Mouse (Mus musculus) lung, embryonic 14.5 days (tissue): ENCODE measurements around the gene Adgrb3. TPM values are rescaled to one million over a fixed set of nuclear protein-coding genes. Genes with fewer than 3 reads are reported as not detected.

Experiments used
- ATAC-seq: fragments of 200-750 bp; cut with Nextera tagmentation; 2 replicates; pipeline ENCODE4 v1.8.0; 2017; ENCODE audit warnings: mild to moderate bottlenecking, moderate TSS enrichment, moderate library complexity; ENCODE audit not compliant: insufficient read depth
- DNase-seq: peaks from one replicate; pipeline ENCODE4 v3.0.0-alpha.2; 2015
- H3K27ac ChIP-seq: fragments of 300-500 bp; sonication (generic); 2 replicates; pipeline ENCODE4 v1.5.1; 2014; ENCODE audit warnings: low read depth, mild to moderate bottlenecking, moderate library complexity
- H3K27me3 ChIP-seq: fragments of 300-500 bp; sonication (generic); 2 replicates; pipeline ENCODE4 v1.6.1; 2014; ENCODE audit warnings: low read length, control low read depth; ENCODE audit not compliant: insufficient read depth
- H3K36me3 ChIP-seq: fragments of 300-500 bp; sonication (generic); 2 replicates; pipeline ENCODE4 v1.6.1; 2014; ENCODE audit warnings: control low read depth; ENCODE audit not compliant: insufficient read depth
- H3K4me1 ChIP-seq: fragments of 300-500 bp; sonication (generic); 2 replicates; pipeline ENCODE4 v1.6.1; 2014; ENCODE audit warnings: antibody characterized with exemption, control low read depth; ENCODE audit not compliant: insufficient read depth
- H3K4me2 ChIP-seq: fragments of 300-500 bp; sonication (generic); 2 replicates; pipeline ENCODE4 v1.6.1; 2014; ENCODE audit warnings: mild to moderate bottlenecking
- H3K4me3 ChIP-seq: fragments of 300-500 bp; sonication (generic); 2 replicates; pipeline ENCODE4 v1.5.1; 2014; ENCODE audit warnings: low read depth, low read length
- H3K9ac ChIP-seq: fragments of 300-500 bp; sonication (generic); 2 replicates; pipeline ENCODE4 v1.6.1; 2014
- H3K9me3 ChIP-seq: fragments of 300-500 bp; sonication (generic); 2 replicates; pipeline ENCODE4 v1.6.1; 2016; ENCODE audit warnings: low read depth, low read length, control low read depth
- CTCF ChIP-seq: IDR thresholded peaks from 2 replicates; pipeline ENCODE4 v1.5.1; 2016; ENCODE audit warnings: antibody characterized with exemption, low read depth
- WGBS: fragments of 180-500 bp; shearing (Covaris S2); extraction: QIAGEN DNeasy Blood & Tissue Kit; methylation state at CpG from one replicate; pipeline ENCODE4 v1.1.7; 2014; 5-methylcytosine and 5-hydroxymethylcytosine counted together
- polyA plus RNA-seq: library from polyadenylated mRNA; unstranded; fragments of >200 nt; fragmentation: Nextera tagmentation; extraction: Ambion mirVana; gene quantifications from 2 replicates; pipeline ENCODE4 v1.2.1, GENCODE M21; 2014

Adgrb3 gene
- polyA plus RNA-seq = 0.50 and 0.74 TPM in 2 replicates

DNA sequence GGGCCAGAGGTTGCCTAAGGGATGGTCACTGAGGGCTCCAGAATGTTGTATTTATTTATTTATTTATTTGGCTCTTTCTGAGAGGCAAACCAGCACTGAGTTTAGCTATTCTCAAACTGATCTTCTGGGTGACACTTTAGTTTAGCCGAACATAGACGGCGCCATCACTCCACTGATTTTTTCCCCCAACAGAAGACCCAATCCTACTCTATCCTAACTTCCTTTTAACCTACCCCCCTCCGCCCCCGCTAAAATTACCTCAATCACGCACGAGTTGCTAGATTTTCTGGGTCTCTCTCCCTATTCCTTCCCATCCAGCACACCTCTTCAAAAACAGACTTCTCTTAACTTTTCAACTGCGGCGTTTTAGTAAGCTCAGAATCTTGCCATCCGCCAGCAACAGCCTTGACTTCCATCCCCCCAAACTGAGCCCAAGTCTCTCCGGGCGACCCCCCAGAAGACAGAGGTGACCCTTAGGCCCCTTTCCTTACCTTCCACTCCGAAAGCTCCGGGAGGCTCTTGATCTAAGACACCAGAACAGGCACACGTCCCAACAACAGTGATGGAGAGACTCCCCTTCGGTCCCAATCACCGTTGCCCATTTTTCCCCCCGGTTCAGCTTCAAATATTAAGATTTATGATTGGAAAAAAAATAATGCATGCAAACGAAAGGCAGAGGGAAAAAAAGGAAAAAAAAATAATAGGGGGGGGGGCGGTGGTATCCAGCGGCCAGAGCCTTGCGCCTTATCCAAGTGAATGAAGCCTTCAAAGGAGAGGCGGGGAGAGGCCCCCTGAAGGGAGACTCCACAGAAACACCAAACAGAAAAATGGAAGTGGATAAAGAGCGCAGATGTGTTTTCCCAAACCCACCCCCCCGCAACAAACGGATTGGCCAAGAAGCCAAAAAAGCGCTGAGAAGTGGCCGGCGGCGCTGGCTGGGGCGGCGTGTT, at the start of gene Adgrb3:
Gene Adgrb3 (minus strand): TSS at position 737 of the 950 bp plus-strand sequence.
- DNase-seq = no peak
- no peak for TF ChIP-seq CTCF
- H3K9me3 ChIP-seq = no peaks in the 10 kb centered on the region
- peak within 1 kb of the TSS; percentile 49 for H3K4me3 ChIP-seq
- ATAC-seq = 0 out of 2 replicates have a peak, but pooled peaks have one; percentile 19
- WGBS = 5% methylated on average over 31 of the region's 32 CpGs
- H3K4me2 ChIP-seq = peak within 1 kb of the TSS; percentile 79
- H3K9ac ChIP-seq = 0 out of 2 replicates have a peak within 1 kb of the TSS, but pooled peaks have one; percentile 26
- no peaks in the 10 kb centered on the region for H3K4me1 ChIP-seq
- peaks cover 42% of the 10 kb centered on the region for H3K27me3 ChIP-seq
- no peak within 1 kb of the TSS for H3K27ac ChIP-seq
- H3K36me3 ChIP-seq = no peaks in the 10 kb centered on the region

DNA sequence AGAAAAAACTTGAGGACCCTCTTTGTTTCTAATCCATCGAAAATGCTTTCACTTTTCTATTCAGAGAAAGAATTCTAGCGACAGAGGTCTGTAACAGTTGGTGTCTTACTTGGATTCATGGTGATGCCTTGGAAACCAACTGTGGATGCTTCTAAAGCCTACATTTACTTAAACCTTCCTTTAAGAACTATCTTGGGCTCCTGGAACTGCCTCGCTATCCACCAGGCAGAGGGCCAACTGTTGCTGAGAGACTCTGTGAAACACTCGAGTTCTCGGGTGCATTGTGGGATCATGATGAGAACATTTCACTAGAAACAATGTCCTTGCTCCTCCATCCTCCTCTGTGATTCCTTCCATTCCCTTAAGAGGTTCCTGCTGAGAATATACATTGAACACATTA, 48.0 kb upstream of the Adgrb3 start:
- H3K27me3 ChIP-seq = no peaks in the 10 kb centered on the region
- TF ChIP-seq CTCF = no peak
- no peak overlapping the region for H3K4me3 ChIP-seq
- WGBS = 82% methylated on average over 5 of the region's 5 CpGs
- no peak for DNase-seq
- no peak overlapping the region for H3K9ac ChIP-seq
- H3K36me3 ChIP-seq = no peaks in the 10 kb centered on the region
- H3K9me3 ChIP-seq = no peaks in the 10 kb centered on the region
- H3K27ac ChIP-seq = no peak overlapping the region
- no peak for ATAC-seq
- no peak overlapping the region for H3K4me2 ChIP-seq
- no peaks in the 10 kb centered on the region for H3K4me1 ChIP-seq

DNA sequence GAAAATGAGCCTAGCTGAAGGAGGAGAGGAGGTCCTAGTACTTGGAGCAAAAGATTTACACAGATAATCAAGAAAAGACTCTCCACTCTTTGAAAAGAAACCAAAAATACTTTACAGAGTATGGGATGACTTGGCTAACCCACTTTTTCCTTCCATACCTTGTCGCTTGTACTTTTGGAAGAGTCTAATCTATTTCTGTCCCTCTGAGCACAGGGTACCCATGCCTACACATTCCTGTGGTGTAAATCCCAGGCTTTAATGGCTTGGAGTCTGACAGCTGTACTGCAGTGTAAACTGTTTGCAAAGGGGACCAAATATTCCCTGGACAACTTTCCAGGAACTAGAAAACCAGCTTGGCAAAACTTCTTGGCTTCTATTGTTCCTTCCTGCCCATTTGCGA, 28.0 kb upstream of the Adgrb3 start:
- ATAC-seq = no peak
- no peaks in the 10 kb centered on the region for H3K9me3 ChIP-seq
- TF ChIP-seq CTCF = no peak
- H3K9ac ChIP-seq = no peak overlapping the region
- H3K27me3 ChIP-seq = no peaks in the 10 kb centered on the region
- no peak overlapping the region for H3K4me2 ChIP-seq
- WGBS = 84% methylated on average over 2 of the region's 2 CpGs
- H3K36me3 ChIP-seq = no peaks in the 10 kb centered on the region
- H3K4me1 ChIP-seq = no peaks in the 10 kb centered on the region
- DNase-seq = no peak
- H3K4me3 ChIP-seq = no peak overlapping the region
- no peak overlapping the region for H3K27ac ChIP-seq

DNA sequence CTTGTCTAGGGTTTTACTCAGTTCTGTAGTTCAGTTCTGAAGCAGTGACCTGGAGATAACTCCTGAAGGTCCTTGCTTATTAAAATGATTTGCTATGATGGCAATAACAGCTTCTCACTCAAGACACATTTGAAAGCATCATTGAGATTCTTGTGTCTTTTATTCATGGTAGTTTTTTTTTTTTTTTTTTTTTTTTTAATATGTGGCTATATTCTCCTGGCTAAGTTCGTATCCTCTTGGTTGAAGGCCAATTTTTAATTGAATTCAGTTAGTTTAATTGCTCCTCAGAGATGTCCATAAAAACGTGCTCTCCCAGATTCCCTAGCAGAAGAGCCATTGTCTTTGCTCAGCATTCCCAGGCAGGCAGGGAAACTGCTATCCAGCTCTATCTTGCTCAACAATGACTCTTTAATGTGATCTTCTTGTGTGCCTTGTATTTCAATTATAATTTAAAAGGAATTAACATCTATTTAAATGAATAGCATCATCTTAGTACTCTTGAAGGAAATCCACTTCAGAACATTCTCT, 25.0 kb upstream of the Adgrb3 start:
- no peak overlapping the region for H3K9ac ChIP-seq
- WGBS = 50% methylated on average over 2 of the region's 2 CpGs
- H3K27ac ChIP-seq = no peak overlapping the region
- DNase-seq (no peak), ATAC-seq (no peak)
- no peaks in the 10 kb centered on the region for H3K4me1 ChIP-seq
- no peak overlapping the region for H3K4me2 ChIP-seq
- no peaks in the 10 kb centered on the region for H3K9me3 ChIP-seq
- no peak for TF ChIP-seq CTCF
- H3K36me3 ChIP-seq = no peaks in the 10 kb centered on the region
- H3K4me3 ChIP-seq = no peak overlapping the region
- no peaks in the 10 kb centered on the region for H3K27me3 ChIP-seq

DNA sequence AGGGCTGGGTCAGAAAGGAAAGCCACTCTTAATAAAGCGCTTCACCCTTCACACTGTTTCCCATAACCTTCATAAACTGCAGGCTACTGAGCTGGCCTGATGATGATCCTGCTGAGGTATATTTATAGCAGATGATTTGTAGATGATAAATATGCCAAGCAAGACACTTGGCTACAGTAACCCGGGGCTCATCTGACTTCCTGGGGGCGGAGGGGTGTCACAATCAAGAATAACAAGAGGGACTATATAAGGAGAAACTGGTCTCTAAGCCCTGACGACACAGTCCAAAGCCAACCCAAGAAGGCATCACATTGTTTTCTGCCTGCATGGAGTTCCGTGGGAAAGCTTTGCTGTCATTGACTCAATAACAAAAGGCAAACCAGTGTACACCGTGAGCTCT, 2.8 kb upstream of the Adgrb3 start:
- H3K4me2 ChIP-seq = no peak overlapping the region
- no peak overlapping the region for H3K4me3 ChIP-seq
- no peak overlapping the region for H3K27ac ChIP-seq
- H3K36me3 ChIP-seq = no peaks in the 10 kb centered on the region
- ATAC-seq (no peak), DNase-seq (no peak)
- H3K4me1 ChIP-seq = no peaks in the 10 kb centered on the region
- TF ChIP-seq CTCF = no peak
- H3K9ac ChIP-seq = no peak overlapping the region
- WGBS = 55% methylated on average over 6 of the region's 6 CpGs
- no peaks in the 10 kb centered on the region for H3K9me3 ChIP-seq
- peaks cover 39% of the 10 kb centered on the region for H3K27me3 ChIP-seq

DNA sequence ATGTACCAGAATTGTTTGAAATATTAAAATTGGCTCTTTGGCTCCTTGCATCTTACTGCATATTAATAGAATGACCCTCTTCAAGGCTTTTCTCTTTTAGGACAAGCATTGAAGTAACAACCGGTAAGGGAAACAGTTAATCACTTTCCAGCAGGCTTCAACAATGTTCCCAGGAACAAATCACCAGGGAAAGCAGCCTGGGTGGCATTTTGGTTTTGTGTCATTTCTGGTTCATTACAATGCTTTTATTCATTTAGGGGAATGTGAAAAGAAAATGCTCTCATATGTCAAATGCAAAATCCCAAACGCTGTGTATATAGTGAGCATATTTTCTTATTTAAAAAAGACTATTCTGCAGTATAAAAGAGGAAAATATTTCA, 2.0 kb upstream of the Adgrb3 start:
- TF ChIP-seq CTCF = no peak
- H3K36me3 ChIP-seq = no peaks in the 10 kb centered on the region
- no peaks in the 10 kb centered on the region for H3K9me3 ChIP-seq
- H3K27me3 ChIP-seq = peaks cover 42% of the 10 kb centered on the region
- 59% methylated on average over 2 of the region's 2 CpGs for WGBS
- H3K4me2 ChIP-seq = no peak overlapping the region
- ATAC-seq = no peak
- no peak overlapping the region for H3K9ac ChIP-seq
- no peak for DNase-seq
- H3K4me1 ChIP-seq = no peaks in the 10 kb centered on the region
- no peak overlapping the region for H3K4me3 ChIP-seq
- H3K27ac ChIP-seq = no peak overlapping the region

DNA sequence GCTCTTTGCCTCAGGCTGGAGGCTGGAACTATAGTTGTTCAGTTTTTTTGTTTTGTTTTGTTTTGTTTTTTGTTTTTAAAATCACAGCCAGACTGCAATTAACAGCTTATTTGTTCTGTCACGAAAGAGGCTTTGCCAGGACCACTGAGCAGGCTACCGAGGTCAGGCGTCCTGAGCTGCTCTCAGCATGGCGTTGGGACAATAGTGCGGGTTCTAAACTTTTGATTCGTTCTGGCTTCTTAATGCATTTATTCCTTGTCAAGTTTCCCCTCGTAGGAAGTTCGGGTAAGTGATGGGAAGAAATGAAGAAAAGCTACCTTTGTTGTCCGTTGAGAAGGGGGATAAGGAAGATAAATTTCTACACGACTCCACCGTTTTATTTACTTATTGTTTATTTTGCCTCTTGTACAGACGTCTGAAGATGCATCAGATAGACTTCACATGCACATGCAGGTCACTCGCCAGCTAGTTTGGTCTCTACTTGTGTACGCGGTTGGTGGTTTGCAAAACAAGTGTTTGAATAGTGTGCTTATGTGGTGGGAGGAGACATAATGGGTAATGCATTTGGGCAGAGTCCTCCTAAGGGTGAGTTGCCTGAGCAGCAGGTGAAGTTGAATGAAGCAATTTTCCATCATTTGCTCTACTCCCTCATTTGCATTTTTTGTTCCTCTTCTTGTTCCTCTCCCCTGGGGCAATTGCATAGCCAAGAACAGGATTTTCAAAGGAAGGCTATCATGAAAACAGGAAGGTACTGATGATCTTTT, 1.4 kb upstream of the Adgrb3 start:
- Histone ChIP-seq H3K27ac (no peak overlapping the region), H3K4me2 (peak overlapping the region; percentile 79), H3K4me3 (peak overlapping the region; percentile 49), H3K9me3 (no peaks in the 10 kb centered on the region), H3K9ac (0 out of 2 replicates have a peak overlapping the region, but pooled peaks have one; percentile 26), H3K4me1 (no peaks in the 10 kb centered on the region), H3K27me3 (peaks cover 42% of the 10 kb centered on the region), H3K36me3 (no peaks in the 10 kb centered on the region)
- DNase-seq (no peak), ATAC-seq (peak; percentile 18; the same call in 1 of the 2 replicates)
- 7% methylated on average over 15 of the region's 15 CpGs for WGBS
- no peak for TF ChIP-seq CTCF
